Mouse (Mus musculus) ovary, adult 2 months (tissue): ENCODE measurements around the gene Ntn4. TPM values are rescaled to one million over a fixed set of nuclear protein-coding genes. Genes with fewer than 3 reads are reported as not detected.

ENCODE experiments used
- polyA plus RNA-seq: library from polyadenylated mRNA; depleted of rRNA; stranded (reverse); fragments of >200 nt; gene quantifications from 2 replicates; pipeline ENCODE4 v1.2.3, GENCODE M21; 2012; rRNA removed

The Ntn4 gene
- polyA plus RNA-seq, result 22.5 and 26.4 TPM in 2 replicates

DNA sequence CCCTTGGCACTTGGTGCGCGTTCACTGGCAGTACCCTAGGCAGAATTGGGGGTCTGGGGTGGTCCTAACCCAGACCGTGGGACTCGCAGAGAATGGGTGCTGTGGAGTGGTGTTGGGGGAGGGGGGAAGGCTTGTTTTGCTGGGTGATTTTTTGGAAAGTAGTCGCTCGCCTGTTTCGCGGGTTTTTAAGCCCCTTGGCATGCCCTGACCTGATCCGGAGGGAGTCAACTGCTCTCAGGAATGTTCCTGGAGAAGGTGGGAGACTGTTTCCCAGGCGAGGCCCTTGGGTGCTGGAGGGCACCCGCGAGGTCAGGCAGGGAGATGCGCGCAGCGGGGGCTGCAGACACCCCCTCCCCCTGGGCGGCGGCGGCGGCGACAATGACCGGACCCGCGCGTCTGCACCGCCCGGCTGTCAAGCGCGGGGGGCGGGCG is at the start of gene Ntn4:
Ntn4 (plus strand) TSS at position 161 of the 432 bp plus-strand sequence.

Other genes with a start within 250 kb of the Ntn4 start
- 79.2 and 159 TPM in 2 replicates for gene Lta4h, start 187.3 kb upstream of the Ntn4 start, polyA plus RNA-seq
- gene Hal, start 151.9 kb upstream of the Ntn4 start, polyA plus RNA-seq, result 0.10 and 0.81 TPM in 2 replicates
- gene Amdhd1, start 100.6 kb upstream of the Ntn4 start, polyA plus RNA-seq, result 0.66 and 0.96 TPM in 2 replicates
- not detected in 2 replicates for gene Ccdc38, start 100.0 kb upstream of the Ntn4 start, polyA plus RNA-seq
- 148 TPM in 2 replicates for gene Snrpf, start 51.0 kb upstream of the Ntn4 start, polyA plus RNA-seq
- gene Usp44, start 190.9 kb downstream of the Ntn4 start, polyA plus RNA-seq, result not detected in 2 replicates